9 mouse cellular contexts compared by ENCODE assay signal in genomic region chr10:53436023-53436475, GRCm38 (mm10). TPM values are rescaled to one million over a fixed set of nuclear protein-coding genes. Genes with fewer than 3 reads are reported as not detected.
DNase-seq lines count a peak whose midpoint lies in the region; ATAC-seq lines count a peak whose summit lies in the region.
"Had no signal": no experiment of that assay in that cellular context is flagged by ENCODE, and none has a peak within 500 bp of the region (broad histone marks: within the 10 kb centered on the region; RNA-seq: fewer than 3 reads in every experiment).

No protein-coding gene starts in this region.

- H3K4me1 ChIP-seq in intestine, embryonic 16.5 days (ENCODE audit: control insufficient read depth, insufficient read depth, low read length): peaks cover 6% of the 10 kb centered on the region
- peaks cover 9% of the 10 kb centered on the region for H3K4me1 ChIP-seq in intestine, embryonic 15.5 days (replicated peaks)
- H3K4me1 ChIP-seq in forebrain, embryonic 14.5 days (ENCODE audit: control insufficient read depth, insufficient read depth, low read length): peaks cover 14% of the 10 kb centered on the region; the same call in 1 of the 2 replicates
- peaks cover 27% of the 10 kb centered on the region for H3K4me1 ChIP-seq in liver, embryonic 16.5 days (ENCODE audit: control insufficient read depth, low read depth, low read length)

- no peaks in the 10 kb centered on the region for H3K9me3 ChIP-seq in intestine, embryonic 16.5 days (ENCODE audit: control insufficient read depth, low read length)
- H3K9me3 ChIP-seq in intestine, embryonic 15.5 days: no peaks in the 10 kb centered on the region
- no peaks in the 10 kb centered on the region for H3K9me3 ChIP-seq in forebrain, embryonic 14.5 days (replicated peaks; ENCODE audit: control insufficient read depth, low read length)
- no peaks in the 10 kb centered on the region for H3K9me3 ChIP-seq in liver, embryonic 16.5 days (replicated peaks; ENCODE audit: control insufficient read depth, low read length)

- ATAC-seq in intestine, embryonic 16.5 days: 0 out of 2 replicates have a peak, but pooled peaks have one; percentile 24
- no peak for ATAC-seq in intestine, embryonic 15.5 days
- 0 out of 2 replicates have a peak, but pooled peaks have one; percentile 35 for ATAC-seq in forebrain, embryonic 14.5 days
- peak; percentile 31; the same call in 1 of the 2 replicates for ATAC-seq in liver, embryonic 16.5 days (ENCODE audit: low read depth)

- intact Hi-C loops in left cerebral cortex, postnatal 14 days (cut with DNase I): no loop called here

- WGBS in intestine, embryonic 16.5 days: 76% methylated on average over 8 of the region's 8 CpGs
- WGBS in intestine, embryonic 15.5 days: 74% methylated on average over 8 of the region's 8 CpGs
- WGBS in forebrain, embryonic 14.5 days: 72% methylated on average over 8 of the region's 8 CpGs
- WGBS in liver, embryonic 16.5 days (ENCODE audit: insufficient replicate concordance): 62% methylated on average over 8 of the region's 8 CpGs

- H3K36me3 ChIP-seq in intestine, embryonic 16.5 days (ENCODE audit: control insufficient read depth, insufficient read depth, low read length): no peaks in the 10 kb centered on the region
- no peaks in the 10 kb centered on the region for H3K36me3 ChIP-seq in intestine, embryonic 15.5 days
- H3K36me3 ChIP-seq in forebrain, embryonic 14.5 days (ENCODE audit: control insufficient read depth, insufficient read depth, low read length): no peaks in the 10 kb centered on the region
- H3K36me3 ChIP-seq in liver, embryonic 16.5 days (ENCODE audit: control insufficient read depth, insufficient read depth): no peaks in the 10 kb centered on the region

- H3K9ac ChIP-seq in intestine, embryonic 16.5 days (ENCODE audit: low read depth, low read length): no peak overlapping the region
- no peak overlapping the region for H3K9ac ChIP-seq in intestine, embryonic 15.5 days
- H3K9ac ChIP-seq in forebrain, embryonic 14.5 days (ENCODE audit: low read length): no peak overlapping the region
- H3K9ac ChIP-seq in liver, embryonic 16.5 days (ENCODE audit: low read depth, low read length): no peak overlapping the region

- H3K4me2 ChIP-seq in intestine, embryonic 16.5 days (ENCODE audit: low read depth, low read length): no peak overlapping the region
- no peak overlapping the region for H3K4me2 ChIP-seq in intestine, embryonic 15.5 days (replicated peaks)
- H3K4me2 ChIP-seq in forebrain, embryonic 14.5 days (ENCODE audit: low read length): no peak overlapping the region
- H3K4me2 ChIP-seq in liver, embryonic 16.5 days (ENCODE audit: low read depth, low read length): peak overlapping the region; percentile 8

- 0 out of 2 replicates have a peak overlapping the region, but pooled peaks have one; percentile 2 for H3K27ac ChIP-seq in intestine, embryonic 16.5 days (ENCODE audit: low read length)
- H3K27ac ChIP-seq in intestine, embryonic 15.5 days: no peak overlapping the region
- no peak overlapping the region for H3K27ac ChIP-seq in forebrain, embryonic 14.5 days (ENCODE audit: low read depth, low read length)
- peak overlapping the region; percentile 79 for H3K27ac ChIP-seq in liver, embryonic 16.5 days (ENCODE audit: low read length)

- DNase-seq in cerebellum, adult 11-12 months: peak; percentile 16
- DNase-seq in forebrain, embryonic 14.5 days (ENCODE audit: low spot score): no peak
- no peak for DNase-seq in left cerebral cortex, postnatal 14 days (ENCODE audit: low spot score in 2 of 2)
- DNase-seq in MN1 (ENCODE audit: low spot score): no peak
- DNase-seq in thymus, adult 18-20 months: no peak

- H3K27me3 ChIP-seq in intestine, embryonic 16.5 days (replicated peaks; ENCODE audit: control insufficient read depth, insufficient read depth, low read length): no peaks in the 10 kb centered on the region
- no peaks in the 10 kb centered on the region for H3K27me3 ChIP-seq in intestine, embryonic 15.5 days (replicated peaks)
- H3K27me3 ChIP-seq in forebrain, embryonic 14.5 days (replicated peaks; ENCODE audit: control insufficient read depth, insufficient read depth, low read length): no peaks in the 10 kb centered on the region
- no peaks in the 10 kb centered on the region for H3K27me3 ChIP-seq in liver, embryonic 16.5 days (ENCODE audit: control insufficient read depth, insufficient read depth, low read depth, low read length)
- H3K27me3 ChIP-seq: Patski had no signal

- H3K4me3 ChIP-seq in intestine, embryonic 16.5 days (ENCODE audit: low read length): no peak overlapping the region
- no peak overlapping the region for H3K4me3 ChIP-seq in intestine, embryonic 15.5 days (replicated peaks)
- H3K4me3 ChIP-seq in forebrain, embryonic 14.5 days (ENCODE audit: low read depth, low read length): no peak overlapping the region
- no peak overlapping the region for H3K4me3 ChIP-seq in liver, embryonic 16.5 days (ENCODE audit: low read depth, low read length)

RNA-seq across cellular contexts. Expression of gene Cep85l, which starts 56.3 kb away (rescaled TPM):
- polyA plus RNA-seq in intestine, embryonic 16.5 days (2015; fragmentation: Nextera tagmentation; extraction: Ambion mirVana): 1.3 and 1.8 TPM in 2 replicates
- polyA plus RNA-seq in intestine, embryonic 15.5 days (2015; fragmentation: Nextera tagmentation; extraction: Ambion mirVana): 3.5 and 3.9 TPM in 2 replicates
- 10.3 and 12.2 TPM in 2 replicates for polyA plus RNA-seq in forebrain, embryonic 14.5 days (2014; fragmentation: Nextera tagmentation; extraction: Ambion mirVana)
- 1.8 and 1.9 TPM in 2 replicates for polyA plus RNA-seq in liver, embryonic 16.5 days (2015; fragmentation: Nextera tagmentation; extraction: Ambion mirVana)
- 10 to 100 TPM; 16.0 to 17.0 TPM for total RNA-seq in left cerebral cortex, postnatal 14 days (2021)

Comparison
In these comparisons a context has a peak if more than half of its experiments do, and no peak if none do; other contexts are left out.
1. H3K27ac ChIP-seq: peak in intestine, embryonic 16.5 days (single experiment) and liver, embryonic 16.5 days (single experiment); none in intestine, embryonic 15.5 days (single experiment) and forebrain, embryonic 14.5 days (single experiment).